Mouse (Mus musculus): ENCODE measurements around the gene Olfr1324.
"Not testable (repeated sequence)": the region's sequence is repeated elsewhere in the genome, so short reads cannot be mapped to it uniquely, and the experiment has no call there.

Gene Olfr1324

DNA sequence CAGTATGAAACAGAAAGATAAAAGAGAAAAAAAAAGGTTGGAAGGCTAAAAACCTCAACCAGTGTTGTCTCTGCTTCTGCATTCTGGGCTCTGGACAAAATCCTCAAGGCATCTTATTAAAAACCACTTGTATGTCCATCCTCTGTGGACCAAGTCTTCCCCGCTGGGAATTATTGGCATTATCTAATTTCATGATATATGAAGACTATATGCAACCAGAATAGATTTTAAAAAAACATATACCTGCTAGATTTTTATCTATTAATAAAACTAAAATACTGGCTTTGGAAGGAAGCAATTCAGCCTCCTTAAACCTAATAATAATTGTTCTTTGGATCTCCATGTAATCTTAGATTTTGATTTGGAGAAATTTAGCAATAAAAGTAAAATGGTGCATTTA, at the start of gene Olfr1324:
Gene Olfr1324 (minus strand): TSS at position 101 of the 400 bp plus-strand sequence.
- no peak for DNase-seq

DNA sequence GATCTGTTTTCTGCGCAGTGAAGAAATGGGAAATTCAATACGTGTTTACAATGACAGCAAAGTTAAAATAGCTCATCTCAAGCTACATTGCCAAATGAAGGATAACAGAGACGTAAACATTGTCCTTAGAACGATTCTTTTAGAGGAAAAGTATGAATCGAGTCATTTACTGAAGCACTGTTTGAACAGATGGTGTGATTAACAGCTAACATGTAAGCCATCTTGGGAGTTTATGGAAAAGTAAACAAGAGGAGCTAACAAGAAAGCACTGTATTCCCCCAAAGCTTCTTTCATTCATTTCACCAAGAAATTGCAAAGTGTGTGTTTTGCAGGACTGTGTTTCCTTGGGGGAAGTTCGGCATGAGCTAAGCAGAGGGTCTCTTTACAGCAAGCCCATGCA, 42.0 kb upstream of the Olfr1324 start:
- not testable (repeated sequence) for DNase-seq

DNA sequence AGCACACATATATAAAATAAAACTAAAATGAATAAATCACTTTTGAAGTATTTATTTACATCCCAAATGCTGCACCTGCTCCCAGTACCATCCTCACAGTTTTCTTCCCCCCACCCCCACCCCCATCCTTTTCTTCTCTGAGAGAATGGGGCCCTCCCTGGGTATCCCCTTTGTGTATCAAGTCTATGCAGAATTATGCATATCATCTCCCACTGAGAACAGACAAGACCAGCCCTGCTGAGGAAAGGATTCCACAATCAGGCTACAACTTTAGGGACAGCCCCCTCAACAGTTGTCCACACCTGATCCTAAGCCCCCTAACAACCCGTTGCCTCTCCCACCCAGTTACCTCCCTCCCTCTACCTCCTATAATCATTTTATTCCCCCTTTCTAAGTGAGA, 27.8 kb upstream of the Olfr1324 start:
- DNase-seq = no peak

DNA sequence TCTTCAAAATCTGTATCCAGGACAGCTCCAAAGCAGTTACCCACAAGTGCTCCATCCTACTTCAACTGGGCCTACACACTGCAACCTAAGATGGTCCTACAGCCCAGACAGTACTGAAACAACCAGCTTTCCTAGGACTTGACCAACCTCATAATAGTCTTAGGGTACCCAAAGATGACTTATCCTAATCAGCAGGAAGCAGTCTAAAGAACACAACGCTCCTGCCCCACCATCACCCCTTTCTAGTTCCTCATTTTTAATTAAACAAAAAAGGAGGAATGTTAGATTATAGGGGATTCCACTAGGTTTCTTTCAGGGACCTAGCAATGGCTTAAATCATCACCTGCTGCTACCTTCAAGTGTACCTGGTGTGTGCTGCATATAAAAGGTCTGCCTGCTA, 15.1 kb upstream of the Olfr1324 start:
- DNase-seq = no peak

DNA sequence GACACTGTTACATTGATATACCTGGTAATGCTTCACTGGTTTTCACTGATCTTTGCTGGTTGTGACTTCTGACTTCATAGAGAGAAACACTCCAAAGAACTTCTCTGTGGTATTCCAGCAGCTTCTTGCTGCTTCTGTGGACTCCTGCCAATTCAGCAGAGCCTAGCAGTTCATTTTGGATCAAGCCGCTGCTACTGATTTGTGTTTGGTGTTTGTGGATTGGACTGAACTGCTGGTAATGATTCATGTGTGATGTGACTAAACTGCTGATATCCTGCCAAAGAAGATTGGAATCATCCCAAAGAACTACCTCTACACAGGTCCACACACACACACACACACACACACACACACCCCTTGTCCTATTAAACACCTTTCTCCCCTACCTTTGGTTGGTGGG, 14.4 kb upstream of the Olfr1324 start:
- no peak for DNase-seq

DNA sequence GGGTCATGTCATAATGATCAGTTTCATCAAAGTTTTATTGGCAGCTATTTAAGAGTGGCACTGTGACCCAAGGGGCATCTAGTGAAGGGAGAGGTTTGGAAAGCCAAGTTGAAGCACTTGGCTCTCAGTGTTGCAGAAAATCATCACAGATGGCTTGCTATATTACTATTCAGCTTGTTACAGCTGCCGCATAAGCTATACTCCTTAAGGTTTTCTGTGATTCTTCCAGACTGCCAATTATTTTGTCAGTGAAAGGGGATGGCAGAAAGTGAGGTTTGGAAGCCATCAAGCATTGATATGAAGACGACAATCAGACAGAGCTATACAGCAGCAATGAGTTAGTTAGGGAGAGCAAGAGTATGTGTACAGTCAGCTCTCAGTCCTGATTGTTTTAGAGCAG, 4.2 kb upstream of the Olfr1324 start:
- no peak for DNase-seq

DNA sequence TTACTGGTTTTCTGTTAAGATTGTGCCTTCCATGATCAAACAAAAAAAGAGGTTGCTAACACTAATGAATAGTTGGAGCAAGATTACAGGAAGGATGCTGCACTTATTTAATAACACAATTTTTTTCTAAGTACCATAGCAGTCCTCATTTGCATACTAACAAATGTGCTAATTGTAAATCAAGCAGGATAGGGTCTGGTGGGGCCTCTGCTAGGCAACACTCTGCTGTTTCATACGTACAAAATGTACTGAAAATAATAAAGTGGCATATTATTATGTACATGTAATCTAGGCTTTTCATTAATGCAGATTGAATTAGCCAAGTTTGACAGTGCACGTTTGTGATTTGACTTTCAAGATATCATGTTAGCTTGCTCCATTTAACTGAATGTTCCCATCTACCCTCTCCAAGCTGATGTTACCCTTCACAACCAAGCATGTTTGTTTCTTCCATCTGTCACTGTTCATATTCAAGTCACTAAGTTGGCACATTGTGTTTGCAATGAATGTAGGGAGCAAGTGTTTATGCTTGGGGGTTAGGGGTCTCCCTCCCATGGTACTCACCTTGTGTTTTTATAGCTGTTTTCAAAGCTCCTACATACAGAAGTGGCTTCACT, 478 bp downstream of the Olfr1324 start:
- no peak for DNase-seq

DNA sequence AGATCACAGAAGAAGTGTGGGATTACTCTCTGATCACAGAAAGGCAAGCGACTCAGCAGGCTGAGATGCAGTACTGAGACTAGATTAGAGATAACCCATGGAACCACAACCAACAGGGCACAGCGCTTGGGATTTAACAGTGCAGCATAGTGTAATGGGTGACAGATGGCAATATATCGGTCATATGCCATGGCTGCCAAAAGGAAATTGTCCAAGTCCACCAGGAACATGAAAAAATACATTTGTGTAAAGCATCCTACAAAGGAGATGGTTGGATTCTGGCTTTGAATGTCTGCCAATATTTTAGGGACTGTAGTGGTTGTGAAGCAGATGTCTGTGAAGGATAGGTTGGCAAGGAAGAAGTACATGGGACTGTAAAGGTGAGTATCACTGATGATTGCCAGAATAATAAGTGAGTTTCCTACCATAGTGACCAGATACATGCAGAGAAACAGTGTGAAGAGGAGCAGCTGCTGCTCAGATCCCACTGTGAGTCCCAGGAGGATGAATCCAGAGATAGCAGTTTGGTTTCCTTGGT, 2.3 kb downstream of the Olfr1324 start:
- DNase-seq = no peak

DNA sequence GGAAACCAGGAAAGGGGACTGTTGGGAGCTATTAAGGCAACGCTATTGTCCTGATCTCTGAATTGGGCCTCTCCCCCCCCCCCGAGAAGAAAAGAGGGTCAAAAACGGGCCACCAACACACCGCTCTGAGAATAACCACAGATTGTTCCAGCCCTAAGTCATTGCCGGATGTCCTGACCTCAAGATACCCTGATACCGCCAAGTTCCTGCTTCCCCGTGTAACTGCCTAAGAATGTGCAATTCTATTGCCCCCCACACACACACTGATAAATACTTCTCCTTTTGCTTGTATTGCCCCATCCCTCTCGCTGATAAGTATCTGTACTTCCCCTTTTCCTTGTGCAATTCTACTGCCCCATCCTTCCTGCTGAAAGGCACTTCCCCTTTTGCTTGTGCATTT, 17.9 kb downstream of the Olfr1324 start:
- DNase-seq = not testable (repeated sequence)

DNA sequence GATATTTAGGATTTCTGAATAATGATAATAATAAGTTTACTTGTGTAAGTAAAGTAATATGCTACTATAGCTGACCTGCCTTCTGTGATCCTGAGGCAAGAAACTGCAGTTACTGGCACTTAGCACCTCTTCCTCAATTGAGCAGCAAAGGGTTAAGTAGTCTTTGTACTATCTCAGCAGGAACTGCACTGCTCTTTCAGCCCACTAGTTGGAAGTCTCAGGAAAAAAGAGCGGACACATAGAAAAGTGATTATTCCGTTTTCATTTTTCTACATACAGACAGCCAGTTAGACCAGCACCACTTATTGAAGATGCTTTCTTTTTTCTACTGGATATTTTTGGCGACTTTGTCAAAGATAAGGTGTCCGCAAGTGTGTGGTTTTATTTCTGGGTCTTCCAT, 37.7 kb downstream of the Olfr1324 start:
- not testable (repeated sequence) for DNase-seq

DNA sequence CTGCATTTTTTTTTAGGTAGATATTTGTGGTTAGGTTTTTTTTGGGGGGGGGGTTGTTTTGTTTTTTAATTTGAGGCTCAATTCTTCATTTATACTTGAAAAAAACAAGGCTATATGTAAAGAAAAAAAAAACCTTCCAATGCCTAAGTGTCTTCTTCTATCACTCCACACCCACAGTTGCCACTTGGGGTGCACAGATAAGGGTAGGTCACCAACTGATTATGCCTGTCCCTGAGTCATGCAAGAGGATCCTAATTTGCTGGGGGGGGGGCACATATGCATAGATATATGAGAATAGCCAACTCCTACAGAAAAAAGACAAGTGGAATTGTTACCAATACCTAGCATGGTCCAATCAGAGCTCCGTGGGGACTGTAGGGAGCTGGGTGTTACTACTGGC, 53.3 kb downstream of the Olfr1324 start:
- no peak for DNase-seq
